Mouse (Mus musculus) MEL (cell line): ENCODE measurements around the gene Ndufaf2. TPM values are rescaled to one million over a fixed set of nuclear protein-coding genes. Genes with fewer than 3 reads are reported as not detected.

ENCODE experiments used
- DNase-seq: peaks from one replicate; pipeline ENCODE4 v3.0.0; 2011; ENCODE audit warnings: low read depth, low spot score
- H3K27ac ChIP-seq: 2 replicates; pipeline ENCODE4 v1.5.1; 2012; ENCODE audit warnings: low read depth, mild to moderate bottlenecking, control low read depth, low read length, moderate library complexity; ENCODE audit not compliant: control insufficient read depth
- H3K27me3 ChIP-seq, 2 experiments: fragments of 150-350 bp in 1 of 2; sonication (generic) in 1 of 2; 2 replicates each; pipeline ENCODE4 v1.6.1; 2012; ENCODE audit warnings: low read length in 2 of 2, mild to moderate bottlenecking in 2 of 2, improper control_type of control experiment in 1 of 2, moderate library complexity in 1 of 2; ENCODE audit not compliant: insufficient read depth in 2 of 2, control insufficient read depth in 1 of 2
- H3K36me3 ChIP-seq, 2 experiments: 2 replicates each; pipeline ENCODE4 v1.6.1; 2012 to 2014; ENCODE audit warnings: low read length in 2 of 2, improper control_type of control experiment in 1 of 2, inconsistent platforms in 1 of 2, mild to moderate bottlenecking in 1 of 2; ENCODE audit not compliant: insufficient read depth in 2 of 2, control insufficient read depth in 1 of 2
- H3K4me1 ChIP-seq, 2 experiments: fragments of 150-350 bp in 1 of 2; sonication (generic) in 1 of 2; 2 replicates each; pipeline ENCODE4 v1.6.1; 2012; ENCODE audit warnings: low read length in 2 of 2, improper control_type of control experiment in 1 of 2, mild to moderate bottlenecking in 1 of 2; ENCODE audit not compliant: insufficient read depth in 2 of 2, control insufficient read depth in 1 of 2
- H3K4me3 ChIP-seq, 2 experiments: fragments of 150-350 bp in 1 of 2; sonication (generic) in 1 of 2; 2 replicates each; pipeline ENCODE4 v1.5.1; 2012; ENCODE audit warnings: low read depth in 2 of 2, low read length in 2 of 2, mild to moderate bottlenecking in 2 of 2, moderate library complexity in 2 of 2, control low read depth in 1 of 2, improper control_type of control experiment in 1 of 2; ENCODE audit not compliant: control insufficient read depth in 1 of 2, insufficient read depth in 1 of 2
- H3K79me2 ChIP-seq: 2 replicates; pipeline ENCODE4 v1.6.1; 2012; ENCODE audit warnings: mild to moderate bottlenecking, low read length, moderate library complexity; ENCODE audit not compliant: control insufficient read depth, poor library complexity, insufficient read depth
- H3K9ac ChIP-seq: 2 replicates; pipeline ENCODE4 v1.6.1; 2012; ENCODE audit warnings: low read depth, mild to moderate bottlenecking, control low read depth, low read length, moderate library complexity; ENCODE audit not compliant: control insufficient read depth, poor library complexity, severe bottlenecking
- H3K9me3 ChIP-seq: fragments of 150-350 bp; sonication (generic); replicated peaks from 2 replicates; pipeline ENCODE4 v1.6.1; 2012; ENCODE audit warnings: mild to moderate bottlenecking, low read length, improper control_type of control experiment, moderate library complexity; ENCODE audit not compliant: insufficient read depth
- BHLHE40 ChIP-seq: IDR thresholded peaks from 2 replicates; pipeline ENCODE4 v1.6.1; 2012; ENCODE audit warnings: low read depth, mild to moderate bottlenecking, inconsistent platforms, low read length, improper control_type of control experiment, borderline replicate concordance
- CHD1 ChIP-seq: IDR thresholded peaks from 2 replicates; pipeline ENCODE4 v1.6.1; 2012; ENCODE audit warnings: low read depth, mild to moderate bottlenecking, inconsistent platforms, low read length, improper control_type of control experiment
- CTCF ChIP-seq, 3 experiments: IDR thresholded peaks in 2 of 3; conservative IDR thresholded peaks in 1 of 3; 2 replicates each; pipeline ENCODE4 v1.5.1; 2011 to 2012; ENCODE audit warnings: low read length in 3 of 3, low read depth in 2 of 3, mild to moderate bottlenecking in 2 of 3, improper control_type of control experiment in 1 of 3, inconsistent platforms in 1 of 3, mixed read lengths in 1 of 3, moderate library complexity in 1 of 3; ENCODE audit not compliant: control insufficient read depth in 1 of 3, insufficient read depth in 1 of 3, poor library complexity in 1 of 3, severe bottlenecking in 1 of 3
- ELF1 ChIP-seq: IDR thresholded peaks from 2 replicates; pipeline ENCODE4 v1.6.1; 2014; ENCODE audit warnings: low read depth, mild to moderate bottlenecking, inconsistent platforms, low read length, improper control_type of control experiment, moderate library complexity
- EP300 ChIP-seq, 2 experiments: IDR thresholded peaks; 2 replicates each; pipeline ENCODE4 v1.6.1; 2011; ENCODE audit warnings: improper control_type of control experiment in 2 of 2, low read length in 2 of 2, low read depth in 1 of 2, mild to moderate bottlenecking in 1 of 2
- ETS1 ChIP-seq: IDR thresholded peaks from 2 replicates; pipeline ENCODE4 v1.6.1; 2012; ENCODE audit warnings: low read depth, mild to moderate bottlenecking, inconsistent platforms, low read length, improper control_type of control experiment, moderate library complexity
- HCFC1 ChIP-seq: IDR thresholded peaks from 2 replicates; pipeline ENCODE4 v1.6.1; 2012; ENCODE audit warnings: low read depth, mild to moderate bottlenecking, inconsistent platforms, low read length, improper control_type of control experiment, moderate library complexity
- KAT2A ChIP-seq: conservative IDR thresholded peaks from 2 replicates; pipeline ENCODE4 v1.6.1; 2012; ENCODE audit warnings: low read depth, low read length, improper control_type of control experiment, inconsistent platforms
- MAFK ChIP-seq: IDR thresholded peaks from 2 replicates; pipeline ENCODE4 v1.6.1; 2011; ENCODE audit warnings: low read depth, mild to moderate bottlenecking, low read length, improper control_type of control experiment, borderline replicate concordance
- MAX ChIP-seq: IDR thresholded peaks from 2 replicates; pipeline ENCODE4 v1.6.1; 2011; ENCODE audit warnings: low read length, improper control_type of control experiment
- MXI1 ChIP-seq: IDR thresholded peaks from 2 replicates; pipeline ENCODE4 v1.6.1; 2011; ENCODE audit warnings: mild to moderate bottlenecking, low read depth, low read length, improper control_type of control experiment
- POLR2AphosphoS5 ChIP-seq: IDR thresholded peaks from 2 replicates; pipeline ENCODE4 v1.6.1; 2012; ENCODE audit warnings: low read depth, borderline replicate concordance, mild to moderate bottlenecking, inconsistent platforms, low read length, moderate library complexity, mixed read lengths
- RAD21 ChIP-seq: IDR thresholded peaks from 2 replicates; pipeline ENCODE4 v1.6.1; 2011; ENCODE audit warnings: mild to moderate bottlenecking, low read depth, low read length, improper control_type of control experiment
- RCOR1 ChIP-seq: IDR thresholded peaks from 2 replicates; pipeline ENCODE4 v1.6.1; 2012; ENCODE audit warnings: low read depth, mild to moderate bottlenecking, inconsistent platforms, low read length, improper control_type of control experiment
- SIN3A ChIP-seq: IDR thresholded peaks from 2 replicates; pipeline ENCODE4 v1.6.1; 2012; ENCODE audit warnings: low read length, improper control_type of control experiment, inconsistent platforms
- TAL1 ChIP-seq: IDR thresholded peaks from 2 replicates; pipeline ENCODE4 v1.6.1; 2012; ENCODE audit warnings: mild to moderate bottlenecking, inconsistent platforms, low read length, moderate library complexity, mixed read lengths
- TBP ChIP-seq: IDR thresholded peaks from 2 replicates; pipeline ENCODE4 v1.8.0; 2011; ENCODE audit warnings: low read depth, low read length, improper control_type of control experiment
- TCF12 ChIP-seq: IDR thresholded peaks from 2 replicates; pipeline ENCODE4 v1.6.1; 2014; ENCODE audit warnings: low read depth, mild to moderate bottlenecking, inconsistent platforms, low read length, improper control_type of control experiment, moderate library complexity
- UBTF ChIP-seq: IDR thresholded peaks from 2 replicates; pipeline ENCODE4 v1.6.1; 2012; ENCODE audit warnings: low read depth, mild to moderate bottlenecking, inconsistent platforms, low read length, improper control_type of control experiment, moderate library complexity, borderline replicate concordance; ENCODE audit not compliant: insufficient read depth
- ZKSCAN1 ChIP-seq: IDR thresholded peaks from 2 replicates; pipeline ENCODE4 v1.6.1; 2012; ENCODE audit warnings: low read depth, mild to moderate bottlenecking, inconsistent platforms, low read length, improper control_type of control experiment, moderate library complexity
- ZNF384 ChIP-seq: IDR thresholded peaks from 2 replicates; pipeline ENCODE4 v1.6.1; 2012; ENCODE audit warnings: low read depth, mild to moderate bottlenecking, inconsistent platforms, low read length, improper control_type of control experiment
- polyA plus RNA-seq, 2 experiments: library from polyadenylated mRNA; stranded (reverse) in 1 of 2; unstranded in 1 of 2; fragments of >175 nt in 1 of 2; fragments of >200 nt in 1 of 2; gene quantifications; 2 replicates each; pipeline versions ENCODE4 v1.2.1 to v1.2.4; 2012; ENCODE audit warnings: low replicate concordance in 2 of 2, low read depth in 1 of 2; ENCODE audit not compliant: insufficient read length in 2 of 2, insufficient read depth in 1 of 2, missing spikeins in 1 of 2
- total RNA-seq: library from RNA; depleted of rRNA; stranded (reverse); fragments of 300-350 nt; gene quantifications from 2 replicates; pipeline ENCODE4 v1.2.3, GENCODE M21; 2012

Ndufaf2 gene
- total and polyA plus RNA-seq, 3 experiments, result 50.9 to 76.0 TPM; not detected in 1

- H3K4me3 ChIP-seq, result no peak overlapping the region
- no peaks in the 10 kb centered on the region for H3K36me3 ChIP-seq
- H3K9ac ChIP-seq, result no peak overlapping the region
- H3K27me3 ChIP-seq, result peaks cover 7 to 15% of the 10 kb centered on the region in 2 experiments
- no peaks in the 10 kb centered on the region for H3K79me2 ChIP-seq
- no peaks in the 10 kb centered on the region for H3K9me3 ChIP-seq
- TF ChIP-seq SIN3A (no peak), POLR2AphosphoS5 (no peak), BHLHE40 (no peak), UBTF (no peak), KAT2A (no peak), ZKSCAN1 (no peak), MXI1 (no peak)
- no peaks in the 10 kb centered on the region for H3K4me1 ChIP-seq
- no peak for DNase-seq
- no peak overlapping the region for H3K27ac ChIP-seq
Measured at GRCm38 (mm10) chr13:107964616-107965015, 193.8 kb downstream of the Ndufaf2 start.

GRCm38 (mm10) chr13:107963471-107963870 lies 195.0 kb downstream of the Ndufaf2 start:
- no peak for TF ChIP-seq TAL1
- no peak for TF ChIP-seq TBP
- no peak for TF ChIP-seq MAX
- no peak for TF ChIP-seq ETS1
- TF ChIP-seq HCFC1, result no peak
- TF ChIP-seq CTCF (IDR thresholded peaks at IDR 0.05 in 2 of 3, conservative IDR thresholded peaks at IDR 0.05 in 1 of 3; ENCODE audit: control insufficient read depth in 1 of 3, insufficient read depth in 1 of 3, low read depth in 2 of 3, low read length in 3 of 3, poor library complexity in 1 of 3, severe bottlenecking in 1 of 3), result no peak
- no peak for TF ChIP-seq RAD21
- no peak overlapping the region for H3K4me3 ChIP-seq
- no peaks in the 10 kb centered on the region for H3K9me3 ChIP-seq
- H3K27ac ChIP-seq, result no peak overlapping the region
- peaks cover 6 to 14% of the 10 kb centered on the region in 2 experiments for H3K27me3 ChIP-seq
- no peaks in the 10 kb centered on the region for H3K79me2 ChIP-seq
- no peaks in the 10 kb centered on the region for H3K4me1 ChIP-seq
- DNase-seq, result no peak
- no peak overlapping the region for H3K9ac ChIP-seq
- H3K36me3 ChIP-seq, result no peaks in the 10 kb centered on the region

DNA sequence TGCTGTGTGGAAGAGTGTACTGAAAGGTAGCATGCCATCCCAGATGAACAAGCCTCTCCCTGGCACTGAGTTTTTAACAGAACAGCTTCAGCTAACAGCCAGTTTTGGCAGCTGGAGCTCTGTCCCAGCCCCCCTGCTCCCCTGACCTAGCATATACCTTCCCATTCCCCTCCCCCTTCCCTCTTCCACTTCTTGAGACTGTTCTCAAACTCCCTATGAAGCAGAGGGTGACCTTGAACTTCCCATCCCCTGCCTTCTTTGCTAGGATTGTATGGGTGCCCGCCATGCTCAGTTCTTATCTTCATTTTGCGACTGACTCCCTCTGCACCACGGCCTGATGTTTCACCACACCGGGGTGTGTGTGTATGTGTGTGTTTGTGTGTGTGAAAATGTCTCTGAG lies 195.7 kb downstream of the Ndufaf2 start:
- H3K36me3 ChIP-seq, result no peaks in the 10 kb centered on the region
- no peaks in the 10 kb centered on the region for H3K4me1 ChIP-seq
- DNase-seq, result no peak
- peaks cover 6 to 10% of the 10 kb centered on the region in 2 experiments for H3K27me3 ChIP-seq
- H3K27ac ChIP-seq, result no peak overlapping the region
- H3K9ac ChIP-seq, result no peak overlapping the region
- no peak overlapping the region for H3K4me3 ChIP-seq
- TF ChIP-seq ELF1 (no peak), TCF12 (no peak), HCFC1 (no peak), RCOR1 (no peak), CTCF (IDR thresholded peaks at IDR 0.05 in 2 of 3, conservative IDR thresholded peaks at IDR 0.05 in 1 of 3; ENCODE audit: control insufficient read depth in 1 of 3, insufficient read depth in 1 of 3, low read depth in 2 of 3, low read length in 3 of 3, poor library complexity in 1 of 3, severe bottlenecking in 1 of 3) (no peak), TBP (no peak), MAFK (no peak), CHD1 (no peak), EP300 (IDR thresholded peaks at IDR 0.05; ENCODE audit: low read depth in 1 of 2, low read length in 2 of 2) (no peak), ZNF384 (no peak)
- H3K9me3 ChIP-seq, result no peaks in the 10 kb centered on the region
- no peaks in the 10 kb centered on the region for H3K79me2 ChIP-seq
